8 mouse cellular contexts compared by ENCODE assay signal in the genomic region with DNA sequence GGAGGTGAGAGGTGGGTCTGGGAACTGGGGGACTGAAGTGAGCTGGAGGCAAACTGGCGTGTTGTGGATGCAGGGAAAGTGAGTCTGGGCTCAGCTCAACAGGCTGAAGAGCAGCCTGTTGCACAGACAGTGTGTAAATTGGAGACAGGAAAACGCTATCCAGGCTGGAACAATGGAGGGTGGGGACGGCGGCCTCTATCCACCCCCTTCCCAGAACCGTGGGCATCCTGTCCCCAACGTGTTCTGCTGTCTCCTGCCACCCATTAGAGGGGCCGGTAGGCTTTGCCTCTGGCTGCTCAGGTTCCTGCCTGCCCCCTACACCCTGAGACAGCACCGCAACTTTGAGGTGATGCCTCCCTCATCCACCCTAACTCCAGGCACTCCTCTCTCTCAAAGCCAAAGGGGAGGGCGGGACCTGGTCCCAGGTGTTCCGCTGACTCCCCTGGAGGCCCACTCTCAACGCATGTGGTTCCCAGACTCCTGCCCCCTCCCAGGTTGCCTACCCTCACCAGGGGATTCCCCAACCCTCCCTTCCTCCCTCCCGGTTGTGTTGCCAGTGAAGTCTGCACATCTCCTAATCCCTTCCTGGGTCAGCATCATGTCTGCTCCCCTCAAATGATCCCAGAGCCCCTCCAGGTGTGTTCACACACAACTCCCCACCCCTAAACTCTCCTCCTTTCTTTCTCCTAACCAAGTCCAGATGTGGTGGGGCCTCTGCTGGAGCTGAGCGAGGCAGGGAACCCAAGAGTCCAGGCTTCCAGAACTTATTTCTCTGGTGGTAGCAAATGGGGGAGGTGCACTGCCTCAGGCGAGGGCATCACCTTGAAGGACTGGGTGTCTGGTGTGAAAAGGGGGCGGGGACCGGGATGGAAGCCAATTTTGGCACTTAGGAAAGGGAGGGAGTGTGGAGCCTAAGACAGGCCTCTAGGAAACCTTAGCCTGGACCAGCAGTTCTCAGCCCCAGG. TPM values are rescaled to one million over a fixed set of nuclear protein-coding genes. Genes with fewer than 3 reads are reported as not detected.
A peak's percentile ranks its signal among the peaks of the same experiment; 100 is the strongest.
DNase-seq lines count a peak whose midpoint lies in the region; ATAC-seq lines count a peak whose summit lies in the region.

No protein-coding gene starts in this region.

- peak overlapping the region; percentile 88 for H3K9ac ChIP-seq in heart, embryonic 11.5 days (ENCODE audit: low read depth, low read length)
- peak overlapping the region; percentile 96 for H3K9ac ChIP-seq in kidney, embryonic 14.5 days (ENCODE audit: low read depth, low read length)

- H3K27me3 ChIP-seq in heart, embryonic 11.5 days (ENCODE audit: control insufficient read depth, insufficient read depth, low read length): no peaks in the 10 kb centered on the region
- no peaks in the 10 kb centered on the region for H3K27me3 ChIP-seq in kidney, embryonic 14.5 days (ENCODE audit: control insufficient read depth, insufficient read depth, low read length)

- H3K9me3 ChIP-seq in heart, embryonic 11.5 days (replicated peaks; ENCODE audit: control insufficient read depth, low read length): no peaks in the 10 kb centered on the region
- no peaks in the 10 kb centered on the region for H3K9me3 ChIP-seq in kidney, embryonic 14.5 days (ENCODE audit: control insufficient read depth, low read length)

- peak overlapping the region; percentile 90 for H3K4me2 ChIP-seq in heart, embryonic 11.5 days
- peak overlapping the region; percentile 66 for H3K4me2 ChIP-seq in kidney, embryonic 14.5 days (replicated peaks; ENCODE audit: low read depth, low read length)

- DNase-seq in ovary, postnatal 14 days (ENCODE audit: low spot score): peak; percentile 22
- DNase-seq in ovary, postnatal 10 days (ENCODE audit: low spot score): no peak
- DNase-seq in lung, postnatal 14 days: peak; percentile 58
- no peak for DNase-seq in thymus, adult 18-20 months
- no peak for DNase-seq in frontal cortex, postnatal 10 days (ENCODE audit: low spot score in 2 of 2)
- DNase-seq in right cerebral cortex, postnatal 4 days: no peak

- 14% methylated on average over 16 of the region's 16 CpGs for WGBS in heart, embryonic 11.5 days (ENCODE audit: insufficient replicate concordance)
- 6% methylated on average over 16 of the region's 16 CpGs for WGBS in kidney, embryonic 14.5 days

- H3K36me3 ChIP-seq in heart, embryonic 11.5 days (ENCODE audit: control insufficient read depth, insufficient read depth, low read length): peaks cover 28% of the 10 kb centered on the region
- peaks cover 38% of the 10 kb centered on the region for H3K36me3 ChIP-seq in kidney, embryonic 14.5 days (ENCODE audit: control insufficient read depth, insufficient read depth, low read length)

- peak overlapping the region; percentile 78 for H3K4me3 ChIP-seq in heart, embryonic 11.5 days (ENCODE audit: low read depth, low read length)
- peak overlapping the region; percentile 87 for H3K4me3 ChIP-seq in kidney, embryonic 14.5 days (ENCODE audit: low read length)

- ATAC-seq in heart, embryonic 11.5 days (replicated peaks; ENCODE audit: insufficient number of reproducible peaks, low FRiP score, low TSS enrichment): no peak
- no peak for ATAC-seq in kidney, embryonic 14.5 days (ENCODE audit: low FRiP score, low TSS enrichment)

- H3K27ac ChIP-seq in heart, embryonic 11.5 days (ENCODE audit: low read depth, low read length): peak overlapping the region; percentile 96
- no peak overlapping the region; the same call in 1 of the 2 replicates for H3K27ac ChIP-seq in kidney, embryonic 14.5 days (ENCODE audit: low read depth, low read length)

- peaks cover 19% of the 10 kb centered on the region for H3K4me1 ChIP-seq in heart, embryonic 11.5 days (ENCODE audit: control insufficient read depth, insufficient read depth, low read length)
- H3K4me1 ChIP-seq in kidney, embryonic 14.5 days (ENCODE audit: control insufficient read depth, insufficient read depth, low read length): peaks cover 28% of the 10 kb centered on the region; the same call in 1 of the 2 replicates

RNA-seq across cellular contexts. Expression of gene Ephb4, which starts 2.4 kb away (rescaled TPM):
- polyA plus RNA-seq in heart, embryonic 11.5 days (2014; fragmentation: Nextera tagmentation; extraction: Ambion mirVana): 27.3 and 35.6 TPM in 2 replicates
- 30.9 and 58.9 TPM in 2 replicates for polyA plus RNA-seq in kidney, embryonic 14.5 days (2014; fragmentation: Nextera tagmentation; extraction: Ambion mirVana)

RNA-seq across cellular contexts. Expression of gene Slc12a9, which starts 18.9 kb away (rescaled TPM):
- polyA plus RNA-seq in heart, embryonic 11.5 days (2014; fragmentation: Nextera tagmentation; extraction: Ambion mirVana): 5.1 and 5.6 TPM in 2 replicates
- polyA plus RNA-seq in kidney, embryonic 14.5 days (2014; fragmentation: Nextera tagmentation; extraction: Ambion mirVana): 5.7 and 8.5 TPM in 2 replicates

RNA-seq across cellular contexts. Expression of gene Trip6, which starts 38.1 kb away (rescaled TPM):
- 36.7 and 41.1 TPM in 2 replicates for polyA plus RNA-seq in heart, embryonic 11.5 days (2014; fragmentation: Nextera tagmentation; extraction: Ambion mirVana)
- polyA plus RNA-seq in kidney, embryonic 14.5 days (2014; fragmentation: Nextera tagmentation; extraction: Ambion mirVana): 52.7 and 62.5 TPM in 2 replicates

RNA-seq across cellular contexts. Expression of gene Srrt, which starts 44.8 kb away (rescaled TPM):
- polyA plus RNA-seq in heart, embryonic 11.5 days (2014; fragmentation: Nextera tagmentation; extraction: Ambion mirVana): 92.0 and 96.9 TPM in 2 replicates
- polyA plus RNA-seq in kidney, embryonic 14.5 days (2014; fragmentation: Nextera tagmentation; extraction: Ambion mirVana): 104 and 141 TPM in 2 replicates

RNA-seq across cellular contexts. Expression of gene Ufsp1, which starts 57.9 kb away (rescaled TPM):
- 9.1 and 10.3 TPM in 2 replicates for polyA plus RNA-seq in heart, embryonic 11.5 days (2014; fragmentation: Nextera tagmentation; extraction: Ambion mirVana)
- 6.2 and 6.4 TPM in 2 replicates for polyA plus RNA-seq in kidney, embryonic 14.5 days (2014; fragmentation: Nextera tagmentation; extraction: Ambion mirVana)

Comparison
In these comparisons a context has a peak if more than half of its experiments do, and no peak if none do; other contexts are left out.
1. DNase-seq: peak in ovary, postnatal 14 days (single experiment) and lung, postnatal 14 days (single experiment); none in ovary, postnatal 10 days (single experiment), thymus, adult 18-20 months (0 of 2), frontal cortex, postnatal 10 days (0 of 2) and right cerebral cortex, postnatal 4 days (single experiment).